Mouse (Mus musculus) frontal cortex, adult (tissue): ENCODE data around the gene Prap1.
A peak's percentile ranks its signal among the peaks of the same experiment; 100 is the strongest.

Experiments used
- ATAC-seq: cut with Nextera tagmentation; 2 replicates; pipeline ENCODE4 v1.9.2; 2017; ENCODE audit warnings: mild to moderate bottlenecking, moderate library complexity, mixed read lengths; ENCODE audit not compliant: low TSS enrichment

Prap1 gene

GRCm38 (mm10) chr7:140092924-140093528 lies at the start of gene Prap1:
Gene Prap1, plus strand, starts transcription at chr7:140093395.
- ATAC-seq, result no peak

GRCm38 (mm10) chr7:140045546-140045945 lies 47.6 kb upstream of the Prap1 start:
- ATAC-seq, result no peak

GRCm38 (mm10) chr7:140047811-140048311 lies 45.3 kb upstream of the Prap1 start:
- ATAC-seq, result peak; percentile 41; the same call in 1 of the 2 replicates

GRCm38 (mm10) chr7:140048361-140049114 lies 44.7 kb upstream of the Prap1 start, which contains the start of gene Msx3:
Gene Msx3, minus strand, starts transcription at chr7:140049089.
- ATAC-seq, result no peak

GRCm38 (mm10) chr7:140049115-140049689 lies 44.0 kb upstream of the Prap1 start:
- ATAC-seq, result peak; percentile 59; the same call in 1 of the 2 replicates

GRCm38 (mm10) chr7:140054124-140054523 lies 39.1 kb upstream of the Prap1 start:
- ATAC-seq, result peak; percentile 75

GRCm38 (mm10) chr7:140057413-140058407 lies 35.5 kb upstream of the Prap1 start:
- no peak for ATAC-seq

GRCm38 (mm10) chr7:140058528-140058927 lies 34.7 kb upstream of the Prap1 start:
- no peak for ATAC-seq

GRCm38 (mm10) chr7:140059601-140060000 lies 33.6 kb upstream of the Prap1 start:
- no peak for ATAC-seq

- no peak for ATAC-seq
Measured at GRCm38 (mm10) chr7:140060936-140061831, 32.0 kb upstream of the Prap1 start.

- ATAC-seq, result no peak
Measured at GRCm38 (mm10) chr7:140061832-140062130, 31.4 kb upstream of the Prap1 start.

GRCm38 (mm10) chr7:140062307-140062706 lies 30.9 kb upstream of the Prap1 start:
- no peak for ATAC-seq

GRCm38 (mm10) chr7:140063092-140063491 lies 30.1 kb upstream of the Prap1 start:
- peak; percentile 76; the same call in 1 of the 2 replicates for ATAC-seq

- no peak for ATAC-seq
Measured at GRCm38 (mm10) chr7:140067397-140067796, 25.8 kb upstream of the Prap1 start.

GRCm38 (mm10) chr7:140070042-140070711 lies 23.0 kb upstream of the Prap1 start:
- no peak for ATAC-seq

- ATAC-seq, result no peak
Measured at GRCm38 (mm10) chr7:140077698-140078097, 15.5 kb upstream of the Prap1 start.

GRCm38 (mm10) chr7:140078711-140079110 lies 14.5 kb upstream of the Prap1 start:
- no peak for ATAC-seq

- peak; percentile 78 for ATAC-seq
Measured at GRCm38 (mm10) chr7:140080503-140081156, 12.6 kb upstream of the Prap1 start.
